Mouse (Mus musculus) layer of hippocampus, adult 8-10 months (tissue): ENCODE results near the gene 0610010K14Rik. TPM values are rescaled to one million over a fixed set of nuclear protein-coding genes. Genes with fewer than 3 reads are reported as not detected.

Experiments
- DNase-seq, 2 experiments: peaks; one replicate each; pipeline ENCODE4 v3.0.0; 2022; ENCODE audit warnings: low spot score in 2 of 2
- total RNA-seq, 4 experiments: library from RNA; stranded (reverse); gene quantifications; 2 replicates each; pipeline ENCODE4 v1.2.4; 2022

Gene 0610010K14Rik
- total RNA-seq, 4 experiments from 2014 or later = 39.3 to 45.7 (median 42.6) TPM

DNA sequence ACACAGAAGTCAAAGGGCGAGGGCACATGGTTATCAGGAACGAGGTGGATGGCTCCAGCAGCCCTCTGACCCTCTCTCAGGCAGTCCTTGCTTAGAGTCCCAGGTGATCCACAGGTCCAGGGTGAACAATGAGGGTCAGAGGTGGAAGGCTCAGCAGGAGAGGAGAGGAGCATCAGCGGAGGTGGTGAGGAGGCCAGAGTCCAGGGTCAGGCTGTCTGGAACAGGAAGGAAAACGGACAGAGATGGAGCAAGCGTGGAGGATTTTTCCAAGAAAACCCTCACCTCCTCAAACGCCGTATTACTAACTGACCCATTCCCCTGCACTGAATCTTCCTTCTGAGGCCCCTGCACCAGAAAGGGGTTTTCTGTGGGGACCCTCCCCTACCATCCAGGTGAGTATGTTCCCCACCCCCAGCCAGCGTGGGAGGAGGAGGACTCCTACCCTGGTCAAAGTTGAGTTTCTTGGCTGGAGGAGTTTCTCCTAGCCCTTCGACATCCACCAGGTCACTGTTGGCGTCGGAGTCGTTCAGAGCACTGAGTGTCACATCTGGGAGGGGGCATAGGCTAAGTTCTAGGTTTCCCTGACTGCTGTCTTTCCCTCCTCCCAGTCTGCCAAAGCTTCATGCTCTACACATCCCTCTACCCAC, 2.3 kb downstream of the 0610010K14Rik start:
- peak in 1 of 2 experiments; percentile 13 for DNase-seq

DNA sequence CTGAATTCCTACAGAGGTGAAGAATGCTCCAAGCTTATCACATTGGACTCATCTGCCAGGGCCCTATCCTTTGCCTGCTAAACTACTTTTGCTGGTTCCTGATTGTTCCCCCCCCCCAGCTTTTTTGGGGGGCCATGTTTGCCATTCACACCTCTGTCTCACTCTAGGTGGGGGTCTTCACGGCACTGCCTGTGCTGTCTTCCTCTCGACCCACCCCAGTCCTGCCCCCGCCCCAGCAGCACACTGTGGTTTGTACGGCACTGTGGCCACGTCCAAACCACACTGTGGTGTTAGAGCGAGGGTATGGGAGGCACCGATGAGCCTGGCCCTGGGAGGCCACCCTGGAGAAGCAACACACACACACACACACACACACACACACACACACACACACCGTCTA, 3.2 kb downstream of the 0610010K14Rik start:
- DNase-seq = no peak

DNA sequence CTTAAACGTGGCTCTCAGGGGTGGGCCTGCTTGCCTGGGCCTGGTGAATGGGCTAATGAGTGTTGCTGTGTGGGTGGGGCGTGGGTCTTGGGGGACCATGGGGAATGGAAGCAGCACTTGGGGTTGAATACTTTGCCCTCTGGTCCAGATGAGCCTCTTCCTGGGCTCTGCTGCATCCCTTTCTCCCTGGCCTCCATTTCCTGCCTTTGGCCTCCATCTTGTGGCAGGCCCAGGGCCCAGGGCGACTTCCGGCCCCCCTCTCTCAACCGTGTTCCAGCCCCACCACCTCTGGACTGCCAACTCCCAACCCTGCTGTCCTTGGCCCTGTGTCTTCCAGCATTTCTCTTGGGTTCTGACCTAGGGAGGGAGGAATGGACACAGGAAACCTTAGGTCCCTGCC, 3.7 kb downstream of the 0610010K14Rik start:
- no peak for DNase-seq

DNA sequence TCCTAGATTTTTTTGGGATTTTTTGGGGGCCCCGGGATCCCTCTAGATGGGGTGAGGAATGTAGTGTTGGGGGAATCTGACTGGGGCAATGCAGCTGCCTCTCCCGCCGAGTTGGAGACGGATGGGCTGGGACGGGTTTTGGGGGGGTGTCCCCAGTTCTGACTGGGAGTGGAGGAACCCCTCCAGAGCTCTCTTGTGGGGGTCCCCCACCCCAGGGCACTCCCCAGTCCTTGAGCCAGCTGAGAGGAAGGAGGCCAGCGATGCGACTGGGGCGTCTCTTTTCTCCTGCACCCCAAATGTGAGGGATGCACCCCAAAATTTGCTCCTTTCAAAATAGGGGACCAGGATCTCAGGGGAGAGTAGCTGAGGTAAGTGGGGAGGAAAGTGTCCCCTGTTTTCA, 4.7 kb downstream of the 0610010K14Rik start:
- no peak for DNase-seq

DNA sequence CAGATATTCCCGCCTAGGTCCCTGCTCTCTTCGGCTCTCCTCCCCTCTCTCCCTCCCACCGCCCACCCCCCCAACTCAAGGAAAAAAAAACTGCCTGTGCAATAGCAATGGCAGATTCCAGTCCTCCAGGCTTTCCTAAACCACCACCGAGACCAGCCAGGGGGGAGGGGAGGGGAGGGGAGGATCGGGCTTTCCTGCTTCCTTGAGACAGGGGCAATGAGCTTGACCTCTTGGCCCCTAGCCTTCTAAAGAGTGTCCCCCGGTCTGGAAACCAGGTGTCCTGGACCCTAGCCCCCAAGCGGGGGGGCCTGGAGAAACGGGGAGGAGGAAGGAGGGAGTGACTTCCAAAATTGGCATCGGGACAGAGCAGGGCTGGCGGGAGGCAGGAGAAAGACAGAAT, 5.2 kb downstream of the 0610010K14Rik start:
- no peak for DNase-seq

DNA sequence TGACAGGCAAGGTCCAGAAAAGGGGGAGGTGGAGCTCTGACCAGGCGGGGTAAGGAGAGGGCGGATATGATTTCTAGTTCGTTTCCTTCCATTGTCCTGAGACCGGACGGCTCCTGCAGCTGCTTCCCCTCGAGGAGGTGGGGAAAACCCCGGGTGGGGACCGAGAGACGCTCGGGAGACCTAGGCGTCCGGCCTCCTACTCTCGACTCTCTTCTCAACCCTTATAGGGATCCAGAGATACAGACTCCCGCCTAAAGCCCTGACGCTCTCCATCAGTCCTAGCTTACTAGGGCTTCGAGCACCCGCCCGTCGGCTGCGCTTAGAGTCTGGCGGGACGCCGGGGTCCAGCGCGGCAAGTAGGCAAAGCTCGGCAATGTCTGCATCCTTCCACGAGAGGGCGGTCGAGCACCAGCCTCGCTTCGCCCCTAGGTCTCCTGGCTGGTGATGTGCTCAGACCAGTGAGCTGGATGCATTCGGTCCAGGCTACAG, 7.4 kb downstream of the 0610010K14Rik start:
- DNase-seq = peak in 1 of 2 experiments; percentile 74

DNA sequence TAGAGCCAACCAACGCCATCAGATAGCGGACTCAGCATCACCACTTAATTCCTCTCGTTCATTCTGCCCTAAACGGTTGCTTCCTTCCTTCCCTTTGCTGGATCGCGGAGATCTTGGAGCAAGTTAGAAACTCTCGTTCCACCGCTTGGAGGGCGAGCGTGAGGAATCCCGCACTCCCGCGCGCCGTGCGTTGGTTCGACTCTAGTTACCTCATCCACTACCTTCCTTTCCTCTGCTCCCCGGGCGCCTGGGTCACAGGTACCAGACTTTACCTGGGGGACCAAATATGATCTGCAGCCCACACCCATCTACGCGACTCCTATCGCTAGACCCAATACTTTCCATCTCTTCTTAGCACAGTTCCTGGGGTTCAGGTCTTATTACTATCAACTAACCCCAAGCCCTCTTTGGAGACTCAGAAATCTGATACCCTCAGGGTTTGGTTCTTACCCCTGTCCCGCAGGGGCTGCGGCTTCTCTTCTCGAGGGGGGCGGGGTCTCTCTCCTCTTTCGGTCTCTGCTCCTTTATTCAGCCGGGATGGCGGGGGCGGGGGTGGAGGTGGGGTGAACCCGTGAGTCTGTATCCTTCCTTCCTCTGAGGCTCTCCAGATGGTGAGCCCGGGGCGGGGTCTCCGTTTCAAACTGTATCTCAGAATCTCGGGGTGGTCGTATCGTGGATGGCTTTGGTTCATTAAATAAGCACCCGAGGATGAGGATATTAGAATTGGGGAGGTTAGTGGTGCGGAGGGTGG, 8.3 kb downstream of the 0610010K14Rik start, which contains the start of gene Bcl6b:
Gene Bcl6b (minus strand): TSS at position 539 of the 751 bp plus-strand sequence.
- DNase-seq = no peak

DNA sequence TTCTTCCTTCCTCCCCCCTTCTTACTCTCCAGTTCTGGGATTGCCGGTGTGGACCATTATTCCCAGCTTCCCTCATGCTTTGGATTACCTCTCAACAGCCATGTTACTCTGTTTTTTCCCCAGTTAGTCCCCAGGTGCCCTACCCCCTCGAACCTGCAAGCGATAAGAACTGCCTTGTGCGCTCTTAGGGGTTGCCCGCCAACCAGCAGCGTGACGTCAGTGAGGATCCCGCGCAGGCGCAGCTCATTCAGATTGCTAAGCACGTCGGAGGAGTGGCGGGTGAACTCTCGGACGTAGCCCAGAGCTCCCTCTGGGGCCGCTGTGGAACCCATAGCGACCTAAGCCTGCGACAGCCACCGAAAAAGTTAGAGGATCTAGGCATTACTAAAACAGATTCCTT, 8.9 kb downstream of the 0610010K14Rik start:
- DNase-seq = peak in 1 of 2 experiments; percentile 60

DNA sequence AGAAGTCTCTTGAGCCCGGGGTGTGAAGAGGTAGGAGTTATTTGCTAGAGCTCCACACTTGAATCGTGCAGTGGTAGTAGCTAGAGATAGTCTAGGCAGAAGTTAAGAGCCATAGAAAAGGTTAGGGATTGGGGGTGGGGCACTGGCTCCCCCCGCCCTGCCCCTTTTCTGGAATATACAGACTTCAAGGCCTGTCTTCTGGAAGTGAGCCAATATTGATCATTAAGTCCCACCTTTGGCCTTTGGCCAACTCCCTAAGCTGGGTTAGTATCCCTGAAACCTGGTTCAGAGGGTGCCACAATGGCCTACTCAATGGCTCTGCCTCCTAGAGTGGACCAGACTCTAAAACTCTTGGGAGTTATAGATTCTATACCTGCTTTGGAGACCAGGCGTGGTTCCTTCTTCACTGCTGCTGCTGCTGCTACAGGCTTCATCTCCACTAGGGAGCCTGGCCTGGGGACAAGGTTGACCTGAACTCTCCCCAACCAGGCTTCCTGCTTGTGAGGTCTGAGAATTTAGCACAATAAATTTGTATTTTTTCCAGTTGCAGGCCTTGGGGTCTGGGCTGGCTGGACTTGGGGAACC, 10.0 kb downstream of the 0610010K14Rik start:
- DNase-seq = no peak

DNA sequence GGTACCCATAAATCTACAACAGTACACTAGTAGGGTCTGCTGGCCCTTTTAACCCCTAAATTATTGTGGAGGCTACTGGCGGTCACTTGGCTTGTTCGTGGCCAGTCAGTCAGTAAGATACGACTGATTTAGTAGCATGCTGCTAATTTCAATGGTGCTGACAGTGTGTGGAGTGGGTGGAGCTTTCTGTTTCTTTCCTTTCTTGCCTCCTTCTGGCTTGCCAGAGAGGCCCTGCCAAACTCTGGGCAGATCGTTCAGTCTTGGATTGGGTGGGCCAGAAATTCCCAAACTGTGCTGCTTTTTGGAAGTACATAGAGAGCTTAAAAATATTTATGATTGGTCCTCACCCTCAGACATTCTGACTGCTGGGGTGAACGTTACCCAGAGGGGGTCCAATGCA, 10.6 kb downstream of the 0610010K14Rik start:
- DNase-seq = peak in 1 of 2 experiments; percentile 24

DNA sequence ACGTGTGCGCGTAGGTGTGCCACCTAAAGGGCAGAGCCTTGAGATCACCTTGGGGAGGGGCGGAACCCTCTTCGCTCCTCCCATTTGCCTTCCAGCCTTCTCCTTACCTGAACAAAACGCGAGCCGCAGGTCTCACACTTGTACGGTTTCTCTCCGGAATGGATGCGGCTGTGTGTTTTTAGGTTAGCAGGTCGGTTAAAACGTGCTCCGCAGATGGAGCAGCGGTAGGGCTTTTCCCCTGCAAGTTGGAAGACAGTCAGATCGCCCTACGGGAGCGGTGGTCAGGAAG, 11.2 kb downstream of the 0610010K14Rik start:
- DNase-seq = no peak

DNA sequence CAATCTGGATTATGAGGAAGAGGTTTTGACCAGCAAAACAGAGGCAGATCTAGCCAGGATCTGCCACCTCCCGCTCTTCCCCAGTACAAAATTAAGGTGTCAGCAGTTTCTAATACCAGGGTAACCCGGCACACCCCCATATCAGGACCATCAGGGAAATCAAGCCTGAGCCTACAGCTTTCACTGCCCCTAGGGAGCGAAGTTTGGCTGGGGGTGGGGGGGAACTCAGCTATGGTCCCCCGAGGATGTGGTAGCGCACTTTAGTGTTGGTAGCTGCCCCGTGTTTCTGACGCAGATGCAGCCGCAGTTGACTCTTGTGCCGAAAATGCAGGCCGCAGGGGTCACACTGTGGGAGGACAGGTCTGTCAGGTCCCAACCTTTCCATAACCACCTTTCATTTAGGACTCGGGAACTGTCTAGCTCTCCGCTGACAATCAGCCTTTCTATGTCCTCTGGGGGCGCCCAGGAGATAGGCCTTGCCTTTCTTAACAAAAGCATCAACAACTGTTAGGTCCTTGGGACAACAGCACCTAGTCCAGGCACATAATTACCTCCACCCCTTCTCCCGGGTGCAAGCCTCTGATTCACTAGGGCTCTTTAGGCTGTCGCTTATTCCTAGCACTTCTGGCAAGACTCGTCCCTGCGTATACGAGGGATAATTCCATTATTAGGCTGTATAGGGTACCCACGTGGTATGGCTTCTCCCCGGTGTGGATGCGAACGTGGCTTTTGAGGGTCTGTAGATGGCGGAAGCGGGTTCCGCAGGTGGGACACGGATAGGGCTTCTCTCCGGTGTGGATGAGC, 11.7 kb downstream of the 0610010K14Rik start:
- no peak for DNase-seq

DNA sequence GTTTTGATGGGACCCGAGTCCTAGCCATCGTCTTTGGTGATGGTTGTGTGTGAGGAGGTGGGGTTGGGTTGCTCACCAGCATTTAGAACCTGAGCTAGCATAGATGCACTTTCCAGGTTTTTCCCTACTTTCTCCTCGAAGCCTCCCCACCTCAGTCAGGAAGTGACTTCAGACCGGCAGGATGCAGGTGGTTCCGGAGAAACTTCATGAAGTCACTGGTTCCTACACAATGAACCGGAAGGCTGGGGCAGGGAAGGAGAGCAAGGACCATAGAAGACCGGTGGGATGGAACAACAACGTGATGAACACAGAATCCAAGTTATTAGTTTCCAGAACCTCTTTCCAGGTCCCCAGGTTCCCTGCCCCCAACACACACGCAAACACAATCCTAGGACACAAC, 14.0 kb downstream of the 0610010K14Rik start:
- peak in 1 of 2 experiments; percentile 5 for DNase-seq

DNA sequence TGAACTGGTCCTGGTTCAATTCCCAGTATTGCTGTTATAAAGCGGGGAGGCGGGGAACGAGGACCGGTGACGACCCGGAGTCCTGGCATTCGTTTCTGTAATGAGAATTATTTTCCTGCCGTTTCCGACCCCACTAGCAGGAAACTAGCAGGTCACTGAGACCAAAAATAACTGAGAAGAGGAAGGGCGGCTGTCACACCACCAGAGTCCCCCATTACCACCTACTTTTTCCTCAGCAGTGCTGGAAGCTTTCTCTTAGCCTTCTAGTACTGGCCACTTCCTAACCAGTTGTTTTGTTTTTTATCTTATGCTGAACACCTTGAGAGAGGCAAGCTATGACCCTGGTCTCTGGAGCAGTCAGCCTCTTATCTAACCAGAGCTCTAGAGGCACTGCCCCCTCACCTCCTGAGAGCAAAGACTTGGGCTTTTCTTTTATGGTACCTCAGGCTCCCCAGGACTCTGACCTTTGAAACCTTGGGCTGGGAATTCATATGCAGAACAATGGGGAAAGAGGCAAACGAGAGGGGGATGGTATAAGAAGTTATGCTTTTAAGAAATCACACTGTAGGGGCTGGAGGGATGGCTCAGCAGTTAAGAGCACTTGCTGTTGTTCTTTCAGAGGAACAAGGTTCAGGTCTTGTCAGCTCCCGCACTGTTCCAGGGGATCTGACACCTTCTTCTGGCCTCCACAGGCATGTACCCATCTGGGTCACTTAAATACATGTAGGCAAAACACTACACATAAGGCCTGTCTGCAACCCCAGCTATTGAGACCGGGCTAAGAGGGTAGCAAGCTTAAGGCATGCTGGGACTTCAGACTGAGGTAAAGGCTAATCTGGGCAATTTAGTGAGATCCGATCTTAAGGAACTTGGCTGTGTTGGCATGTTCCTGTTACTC, 15.9 kb downstream of the 0610010K14Rik start:
- DNase-seq = peak in 1 of 2 experiments; percentile 8

DNA sequence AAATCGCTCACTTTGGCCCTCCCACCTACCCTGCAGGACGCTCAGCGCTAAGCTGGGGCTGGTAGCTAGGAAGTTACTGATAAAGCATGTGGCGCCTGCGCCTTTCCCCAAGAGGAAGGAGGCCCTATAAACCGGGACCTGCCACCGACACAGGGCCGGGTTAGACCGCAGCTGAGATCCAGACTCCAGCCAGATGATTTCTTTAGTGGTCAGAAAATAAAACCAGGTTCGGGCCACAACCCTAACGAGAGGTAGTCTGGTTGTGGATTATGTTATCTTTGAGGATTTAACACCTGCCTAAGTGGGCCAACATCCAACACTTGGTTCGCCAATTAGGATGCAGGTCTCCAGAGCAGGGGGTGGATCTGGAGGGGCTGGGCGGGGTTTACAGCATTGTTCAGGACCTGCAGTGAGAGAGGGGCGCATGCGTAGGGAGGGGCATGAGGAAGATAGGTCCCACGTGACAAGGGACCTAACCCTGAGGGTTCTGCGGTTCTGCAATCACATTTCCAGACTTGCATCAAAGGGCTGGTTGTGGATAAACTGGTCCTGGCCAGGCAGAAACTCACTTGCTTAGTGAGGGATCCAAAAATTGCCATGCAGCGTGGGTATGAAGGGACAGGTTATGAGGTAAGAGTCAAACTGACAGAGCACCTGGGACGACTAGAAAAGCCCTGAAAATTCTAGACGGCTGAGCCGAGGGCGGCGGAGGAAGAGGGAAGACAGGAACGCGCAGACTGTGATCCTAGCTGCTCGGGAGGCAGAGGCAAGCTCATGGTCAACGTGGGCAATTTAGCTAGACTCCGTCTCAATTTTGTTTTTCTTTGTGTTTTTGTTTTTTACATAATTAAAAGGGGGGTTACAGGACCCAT, 16.7 kb downstream of the 0610010K14Rik start, which contains the start of gene Slc16a13:
Gene Slc16a13 (minus strand): TSS at position 334 of the 872 bp plus-strand sequence.
- peak; percentile 95 for DNase-seq

DNA sequence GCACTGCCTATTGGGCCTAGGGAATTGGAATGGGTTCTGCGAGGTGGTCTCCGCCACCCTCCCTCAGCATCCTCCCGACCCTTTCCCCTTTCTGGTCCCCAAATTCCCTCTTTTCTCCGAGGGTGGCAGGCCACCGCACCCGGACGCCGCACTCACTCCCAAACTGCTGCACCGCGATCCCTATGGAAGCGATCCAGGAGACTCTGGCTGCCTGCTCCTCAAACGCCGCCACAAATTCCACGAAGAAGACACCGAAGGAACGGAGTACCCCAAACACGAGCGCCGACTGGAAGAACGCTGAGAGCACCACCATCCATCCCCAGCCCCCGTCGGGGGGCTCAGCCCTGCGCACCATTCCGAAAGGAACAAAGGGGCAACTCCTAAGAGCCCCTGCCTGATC, 17.4 kb downstream of the 0610010K14Rik start:
- DNase-seq = no peak

DNA sequence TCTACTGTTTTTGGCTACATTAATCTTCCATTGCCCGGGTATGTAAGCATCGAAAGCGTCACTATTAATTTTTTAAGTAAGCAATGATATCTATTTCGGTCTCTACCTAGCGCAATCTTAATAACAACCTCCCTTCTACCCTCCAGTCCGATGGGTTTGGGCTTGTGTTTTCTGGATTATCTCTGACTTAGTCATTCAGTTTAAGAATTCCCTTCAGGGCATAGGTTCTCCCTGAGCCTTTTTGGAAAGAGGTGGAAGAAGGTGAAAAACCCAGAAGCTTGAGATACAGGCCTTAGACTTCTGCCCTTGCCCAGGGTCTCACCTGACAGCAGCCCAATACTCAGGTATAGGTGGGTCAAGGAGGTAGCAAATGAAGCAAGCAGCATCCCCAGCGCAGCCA, 17.8 kb downstream of the 0610010K14Rik start:
- peak in 1 of 2 experiments; percentile 5 for DNase-seq

DNA sequence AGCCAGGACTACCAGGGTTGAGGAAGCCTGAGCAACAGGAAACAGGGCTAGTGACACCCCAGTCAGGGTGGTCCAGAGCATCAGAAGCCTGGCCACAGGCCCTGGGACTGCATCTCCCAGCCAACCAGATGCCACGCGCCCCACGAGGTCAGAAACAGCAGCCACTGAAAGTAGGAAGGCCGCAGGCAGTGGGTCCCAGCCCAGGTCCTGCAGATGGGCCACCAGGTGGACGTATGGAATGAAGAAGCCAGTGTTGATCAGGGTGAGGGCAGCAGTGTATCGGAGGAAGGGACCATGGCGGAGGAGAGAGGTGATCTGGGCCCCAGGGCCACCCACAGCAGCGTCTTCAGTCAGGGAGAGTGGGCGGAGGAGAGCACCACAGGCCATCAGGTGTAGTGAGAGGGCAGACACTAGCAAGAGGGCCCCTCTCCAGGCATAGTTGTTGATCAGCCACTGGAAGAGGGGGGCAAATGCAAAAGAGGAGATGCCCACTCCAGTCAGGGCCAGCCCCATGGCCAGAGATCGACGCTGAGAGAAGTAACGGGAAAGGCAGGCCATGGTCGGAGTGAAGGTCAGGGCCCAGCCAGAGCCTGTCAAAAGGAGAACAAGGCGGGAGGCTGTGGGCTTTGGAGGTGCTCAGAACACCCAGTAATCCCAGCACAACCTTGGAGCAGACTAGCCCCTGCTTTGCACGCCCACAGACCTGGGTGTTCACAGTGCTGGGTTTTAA, 18.8 kb downstream of the 0610010K14Rik start:
- peak in 1 of 2 experiments; percentile 5 for DNase-seq

DNA sequence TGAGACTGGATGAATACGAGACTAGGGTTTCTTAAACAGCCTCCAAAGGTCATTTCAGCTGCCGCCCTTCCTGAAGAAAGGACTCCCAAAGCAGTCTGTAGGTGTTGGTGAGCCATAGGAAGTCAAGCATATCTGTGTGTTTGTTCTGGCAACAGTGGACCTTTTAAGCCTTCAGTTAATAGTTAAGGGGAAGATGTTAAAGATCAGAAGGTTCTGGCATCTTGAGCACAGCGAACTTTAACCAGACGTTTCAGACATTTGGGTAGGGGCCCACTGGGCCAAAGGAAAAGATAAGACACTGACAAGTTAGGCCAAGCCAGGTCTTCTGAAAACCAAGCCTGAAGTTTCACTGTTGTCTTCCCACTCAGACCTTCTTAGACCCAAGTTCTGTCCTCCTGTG, 19.7 kb downstream of the 0610010K14Rik start:
- no peak for DNase-seq
